Mouse (Mus musculus) heart, postnatal 4 days (tissue): ENCODE measurements around the gene Itgb8. TPM values are rescaled to one million over a fixed set of nuclear protein-coding genes. Genes with fewer than 3 reads are reported as not detected.

Experiments used
- DNase-seq: peaks from one replicate; pipeline ENCODE4 v3.0.0; 2021
- total RNA-seq, 2 experiments: library from RNA; stranded (reverse); gene quantifications; 2 replicates each; pipeline ENCODE4 v1.2.3; 2021

Itgb8 gene
- total RNA-seq, 2 experiments from 2014 or later = 3.2 to 4.2 TPM

GRCm38 (mm10) chr12:119146031-119146430 is 92.6 kb downstream of the Itgb8 start:
- no peak for DNase-seq

- no peak for DNase-seq
Measured at GRCm38 (mm10) chr12:119137946-119138345, 100.7 kb downstream of the Itgb8 start.

GRCm38 (mm10) chr12:119113522-119114135 is 125.0 kb downstream of the Itgb8 start:
- DNase-seq = no peak

GRCm38 (mm10) chr12:119110091-119110490 is 128.5 kb downstream of the Itgb8 start:
- no peak for DNase-seq

Other genes starting within 250 kb of the Itgb8 start
- gene Macc1, start 75.5 kb upstream of the Itgb8 start, total RNA-seq = not detected